Mouse (Mus musculus) olfactory bulb, adult 2 months (tissue): ENCODE results near the gene Fbrsl1.

Source experiments
- CTCF ChIP-seq: fragments of 200-500 bp; IDR thresholded peaks from 2 replicates; pipeline ENCODE4 v1.5.1; 2012; ENCODE audit warnings: low read depth, mild to moderate bottlenecking, low read length, moderate library complexity; ENCODE audit not compliant: insufficient read depth
- POLR2A ChIP-seq: fragments of 200-500 bp; IDR thresholded peaks from 2 replicates; pipeline ENCODE4 v1.6.1; 2012; ENCODE audit warnings: mild to moderate bottlenecking, low read depth, low read length, moderate library complexity; ENCODE audit not compliant: insufficient read depth

- no peak for TF ChIP-seq CTCF
- no peak for TF ChIP-seq POLR2A
Observed at GRCm38 (mm10) chr5:110428290-110428689, 20.0 kb downstream of the Fbrsl1 start.
